Mouse (Mus musculus) cerebellum, adult 9-10 months (tissue): ENCODE results near the gene Gpr84.

Source experiments
- DNase-seq: peaks from one replicate; pipeline ENCODE4 v3.0.0; 2022

Gpr84 gene

DNA sequence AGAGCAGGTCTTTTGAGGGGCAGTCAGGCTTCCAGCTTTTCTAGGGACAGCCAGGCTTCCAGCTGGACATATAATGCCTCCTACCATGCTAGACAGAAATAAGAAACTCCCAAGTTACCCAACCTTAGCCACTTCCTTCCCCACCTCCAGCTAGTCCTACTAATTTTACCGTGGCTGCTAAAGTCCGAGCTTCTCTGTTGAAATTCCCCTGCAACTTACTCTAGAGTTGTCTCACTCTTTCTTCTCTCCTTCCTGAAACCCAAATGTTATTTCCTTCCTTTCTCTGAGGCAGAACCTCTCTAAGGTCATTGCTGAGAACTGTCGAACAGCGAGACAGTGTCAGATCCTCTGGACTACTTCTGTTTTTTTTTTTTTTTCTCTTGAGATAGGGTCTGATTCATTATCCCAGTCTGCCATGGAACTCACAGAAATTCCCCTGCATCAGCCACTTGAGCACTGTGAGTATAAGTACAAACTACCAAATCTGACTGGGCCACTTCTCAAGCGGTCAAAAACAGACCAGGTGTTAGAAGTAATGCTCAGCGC is at the start of gene Gpr84:
TSS of gene Gpr84 (minus strand) at position 248 of the 546 bp plus-strand sequence.
- DNase-seq, result no peak

DNA sequence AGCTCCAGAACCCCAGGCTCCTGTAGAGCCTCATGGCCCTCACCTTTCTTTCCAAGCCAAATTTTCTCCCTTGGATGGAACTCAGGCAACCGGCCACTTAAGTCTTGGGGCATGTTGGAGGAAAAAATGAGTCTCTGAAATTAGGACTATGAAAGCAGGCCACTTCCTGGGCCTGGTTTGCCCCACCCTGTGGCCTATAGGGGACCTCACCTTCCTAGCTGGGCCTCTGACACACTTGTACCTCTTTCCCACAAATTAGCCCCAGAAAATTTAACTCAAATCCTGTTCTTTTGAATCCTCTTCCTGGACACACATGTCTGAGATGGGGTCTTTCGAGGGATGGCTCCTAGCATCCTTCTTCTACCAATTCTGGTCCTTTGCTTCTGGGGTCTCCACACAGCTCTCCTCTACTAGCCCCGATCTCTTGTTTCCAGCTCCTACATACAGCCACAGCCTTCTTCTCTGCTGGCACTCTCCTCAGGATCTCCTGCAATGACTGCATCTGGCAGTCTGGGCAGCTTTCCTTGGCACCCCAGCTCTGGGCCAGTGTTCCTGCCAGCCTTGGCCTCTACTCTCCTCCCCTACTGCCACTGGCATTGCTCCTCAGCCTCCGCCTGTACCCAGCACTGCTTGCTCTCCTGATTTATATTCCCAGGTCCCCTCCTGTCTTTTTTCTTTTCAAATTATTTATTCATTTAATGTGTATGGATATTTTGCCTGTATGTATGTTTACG is 49.6 kb upstream of the Gpr84 start:
- peak; percentile 91 for DNase-seq

DNA sequence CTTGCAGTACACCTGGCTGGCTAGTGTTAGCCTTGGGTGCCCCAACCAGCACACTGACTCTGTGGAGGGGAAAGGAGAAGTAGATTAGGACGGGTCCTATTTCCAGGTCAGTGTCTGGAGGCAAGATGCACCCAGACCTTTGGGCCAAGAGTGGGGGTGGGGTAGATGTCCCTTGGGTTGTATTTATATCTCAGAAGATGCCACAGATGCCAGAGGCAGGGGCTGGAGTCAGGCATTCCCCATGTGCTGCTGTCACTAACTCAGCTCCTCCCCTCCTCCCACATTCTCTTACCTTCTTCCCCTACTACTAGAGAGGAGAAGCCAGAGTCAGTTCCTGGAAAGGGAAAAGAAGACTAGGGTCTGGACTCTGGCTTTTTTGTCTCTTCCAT is 48.7 kb upstream of the Gpr84 start:
- no peak for DNase-seq

DNA sequence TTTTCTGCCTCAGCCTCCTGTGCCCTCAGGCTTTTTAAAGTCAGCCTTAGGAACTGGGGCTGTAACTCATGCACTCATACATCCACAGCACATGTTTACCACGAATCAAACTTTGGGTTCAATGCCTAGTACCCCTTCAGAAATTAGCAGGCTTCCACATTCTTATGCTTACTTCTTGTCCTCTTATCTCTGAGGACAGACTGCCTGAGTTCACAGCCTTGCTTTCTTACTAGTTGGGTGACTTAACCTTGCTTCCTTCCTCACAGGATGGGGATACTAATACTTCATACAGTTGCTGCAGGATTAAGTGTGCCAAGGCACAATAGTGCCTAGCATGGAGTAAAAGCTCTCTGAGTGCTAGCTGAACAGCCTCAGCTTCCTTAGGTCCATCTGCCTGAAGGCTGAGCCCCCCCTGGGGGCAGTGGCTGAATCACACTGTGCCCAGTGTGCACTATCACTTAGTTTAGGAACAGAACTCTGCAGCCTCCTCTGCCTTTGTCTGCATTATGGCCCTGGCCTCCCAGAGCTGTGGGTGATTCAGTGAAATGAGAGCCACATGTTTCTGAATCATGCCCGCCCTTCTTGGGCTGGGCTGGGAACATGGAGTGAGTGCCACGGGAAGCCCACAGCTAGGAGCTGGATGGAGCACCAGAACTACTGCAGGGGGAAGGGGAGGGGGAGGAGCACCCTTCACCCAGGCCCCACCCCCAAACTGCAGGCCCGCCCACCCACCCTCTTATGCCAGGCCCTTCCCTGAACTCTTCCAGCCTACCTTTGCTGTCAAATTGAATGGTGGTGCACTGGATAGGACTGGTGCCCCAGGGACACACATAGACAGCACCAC is 48.1 kb upstream of the Gpr84 start:
- DNase-seq, result no peak

DNA sequence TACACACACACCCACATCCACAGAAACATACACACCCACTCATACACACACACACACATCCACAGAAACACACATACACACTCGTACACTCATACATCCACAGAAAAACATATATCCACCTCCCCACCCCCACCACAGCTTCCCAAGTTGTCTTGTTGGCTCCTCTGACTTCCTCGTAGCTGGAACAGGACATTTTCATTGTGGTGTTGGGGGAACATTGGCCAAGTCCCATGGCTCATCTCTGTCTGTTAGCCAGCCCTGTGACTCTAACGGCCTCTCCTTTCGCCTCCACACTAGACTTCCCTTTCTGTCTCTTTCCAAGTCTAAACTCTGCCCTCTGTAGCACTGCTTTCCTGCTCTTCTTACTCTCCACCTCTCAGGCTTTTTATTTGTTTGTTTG is 47.4 kb upstream of the Gpr84 start:
- DNase-seq, result no peak

DNA sequence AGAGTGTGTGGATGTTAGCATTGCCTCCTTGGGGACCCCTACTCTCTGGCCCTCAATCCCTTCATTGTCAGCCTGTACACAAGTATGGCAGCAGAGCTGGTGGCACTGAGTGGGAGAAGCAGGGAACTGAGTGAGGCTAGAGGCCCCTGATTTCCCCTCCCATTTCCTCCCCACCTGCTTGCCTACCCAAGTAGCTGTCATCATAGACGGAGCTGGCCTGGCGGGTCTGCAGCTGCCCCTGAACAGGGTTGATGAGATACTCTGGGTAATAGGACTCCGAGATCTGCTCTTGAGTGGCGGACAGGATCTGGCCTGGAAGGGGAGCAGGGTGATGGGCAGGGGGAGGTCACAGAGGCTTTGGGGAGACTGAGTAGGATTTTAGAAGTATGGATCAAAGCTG is 45.7 kb upstream of the Gpr84 start:
- DNase-seq, result no peak

DNA sequence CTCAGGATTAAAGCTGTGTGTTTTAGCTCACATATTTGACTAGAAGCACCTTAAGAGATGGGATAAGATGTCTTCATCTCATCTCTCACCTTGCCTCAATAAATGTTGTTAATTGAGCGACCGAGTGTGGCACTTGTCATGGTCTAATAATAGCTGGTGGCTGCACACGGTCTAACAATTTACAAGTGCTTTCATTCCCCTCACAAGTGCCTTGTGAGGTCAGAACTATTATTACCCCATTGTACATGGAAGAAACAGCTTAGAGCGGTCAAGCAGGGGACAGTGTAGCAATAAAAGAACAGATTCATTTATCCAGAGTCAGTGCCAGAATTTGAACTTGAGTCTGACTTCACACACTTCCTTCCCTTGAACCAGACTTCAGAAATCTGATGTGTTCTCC is 45.0 kb upstream of the Gpr84 start:
- no peak for DNase-seq

DNA sequence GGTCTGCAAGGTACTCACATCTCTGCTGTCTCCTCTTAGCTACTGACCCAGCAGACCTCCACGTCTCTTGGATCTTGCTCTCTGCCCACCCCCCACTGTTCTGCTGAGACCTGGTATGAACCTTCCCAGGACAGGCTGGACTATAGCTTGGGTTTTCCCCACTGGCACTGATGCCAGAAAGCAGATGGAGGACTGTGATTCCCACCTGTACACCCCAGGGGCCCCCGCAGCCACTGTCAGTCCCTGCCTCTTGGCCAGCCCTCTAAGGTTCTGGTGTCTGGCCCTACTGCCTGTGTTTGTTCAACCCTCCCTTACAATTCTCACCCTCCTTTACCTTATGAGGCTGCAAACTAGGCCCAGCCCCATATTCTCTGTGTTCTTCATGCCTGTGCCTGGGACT is 44.3 kb upstream of the Gpr84 start:
- peak; percentile 89 for DNase-seq

DNA sequence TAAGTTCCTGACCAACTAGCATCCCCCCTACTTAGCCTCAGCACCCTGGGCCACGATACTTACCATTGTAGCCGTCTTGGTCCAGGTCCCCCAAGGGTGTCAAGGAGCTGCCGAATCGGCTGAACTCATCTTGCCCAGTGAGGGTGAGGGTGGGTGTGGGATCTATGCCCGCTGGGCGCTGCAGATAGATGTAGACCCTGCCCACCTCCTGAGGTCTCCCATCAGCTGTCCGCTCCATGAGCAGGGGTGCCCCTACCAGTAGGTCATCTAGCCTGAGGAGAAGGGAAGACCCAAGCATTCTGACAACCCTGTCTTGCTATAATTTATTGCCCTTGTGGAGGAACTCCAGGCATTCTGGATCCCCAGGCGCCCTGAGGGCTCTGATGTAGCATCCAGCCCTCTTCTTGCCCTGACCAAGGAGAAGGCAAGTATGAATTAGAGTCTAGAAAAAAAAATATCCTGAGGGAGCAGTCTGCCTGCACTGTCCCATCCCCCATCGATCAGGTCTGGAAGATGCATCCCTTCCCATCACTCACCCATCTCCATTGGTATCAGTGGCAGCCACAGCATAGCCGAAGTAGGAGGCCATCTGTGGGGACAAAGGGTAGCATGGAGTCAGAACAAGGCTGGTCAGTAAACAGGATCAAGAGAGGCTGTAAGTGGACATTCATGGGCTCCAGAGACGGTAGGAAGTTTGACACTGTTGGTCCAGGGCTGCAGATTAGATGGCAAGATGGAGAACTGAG is 43.3 kb upstream of the Gpr84 start:
- DNase-seq, result no peak

DNA sequence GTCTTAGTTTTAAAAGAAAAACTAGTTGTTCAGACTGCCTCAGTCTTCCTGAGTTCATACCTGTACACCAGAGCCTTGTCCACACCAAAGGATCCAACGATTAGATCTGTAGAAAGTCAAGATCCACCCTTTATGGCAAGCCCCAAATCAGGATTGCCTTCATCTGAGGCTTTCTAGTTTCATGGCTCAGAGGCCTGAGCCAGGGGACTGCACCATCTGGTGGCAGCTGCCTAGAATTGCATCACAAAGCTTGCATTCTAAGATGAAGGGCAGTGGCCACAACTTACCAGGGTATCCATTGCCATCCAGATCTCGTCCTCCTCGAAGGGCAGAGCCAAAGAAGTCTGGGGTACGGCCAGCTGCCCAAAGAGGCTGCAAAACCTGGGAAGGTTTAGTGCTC is 42.4 kb upstream of the Gpr84 start:
- no peak for DNase-seq

DNA sequence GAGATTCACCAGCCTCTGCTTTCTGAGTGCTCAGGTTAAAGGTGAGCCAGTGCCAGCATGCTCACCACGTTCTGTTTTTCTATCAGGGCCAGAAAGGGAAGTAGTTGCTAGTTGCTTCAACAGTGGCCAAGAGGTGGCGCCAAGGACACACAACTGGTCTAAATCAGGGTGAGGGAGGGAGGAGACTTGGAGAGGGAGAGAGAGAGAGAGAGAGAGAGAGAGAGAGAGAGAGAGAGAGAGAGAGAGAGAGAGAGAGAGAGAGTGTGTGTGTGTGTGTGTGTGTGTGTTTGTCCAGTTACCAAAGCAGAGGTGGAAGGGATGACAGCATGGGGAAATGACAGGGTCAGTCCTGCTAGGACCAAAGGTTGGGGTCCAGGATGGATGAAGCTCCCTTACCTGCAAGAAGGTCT is 36.9 kb upstream of the Gpr84 start:
- no peak for DNase-seq

DNA sequence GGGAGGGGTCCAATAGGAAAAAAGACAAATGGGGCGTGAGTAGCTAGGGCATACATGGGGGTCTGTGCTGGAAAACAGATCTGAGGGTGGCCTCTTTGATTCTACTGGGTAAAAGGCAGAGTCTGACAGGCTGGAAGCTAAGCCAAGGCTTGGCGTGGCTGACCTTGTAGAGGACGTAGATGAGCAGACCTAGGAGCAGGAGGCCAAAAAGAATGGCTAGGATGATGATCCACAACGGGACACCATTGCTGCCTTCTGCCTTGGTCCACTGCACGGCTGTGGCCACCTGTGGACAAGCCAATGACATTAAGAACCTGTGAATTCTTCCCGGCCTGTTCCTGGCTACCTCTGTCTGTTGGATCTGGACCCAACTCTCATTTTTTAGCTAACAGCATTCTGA is 35.4 kb upstream of the Gpr84 start:
- no peak for DNase-seq

DNA sequence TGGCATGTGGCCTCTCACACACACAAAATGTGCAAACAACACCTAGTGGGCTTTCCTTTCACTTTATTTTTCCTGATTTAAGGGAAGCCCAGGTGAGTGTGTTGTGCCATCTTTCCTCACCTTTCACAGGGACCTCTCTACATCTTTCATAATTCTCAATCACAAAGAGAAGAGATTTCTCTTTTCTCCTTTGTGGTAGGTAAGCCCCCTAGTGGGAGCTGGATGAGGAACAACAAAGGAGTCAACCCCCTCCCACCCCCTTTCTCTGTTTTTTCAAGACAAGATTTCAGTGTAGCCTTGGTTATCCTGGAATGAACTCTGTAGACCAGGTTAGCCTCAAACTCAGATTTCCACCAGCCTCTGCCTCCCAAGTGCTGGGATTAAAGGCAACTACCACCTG is 33.1 kb upstream of the Gpr84 start:
- no peak for DNase-seq

DNA sequence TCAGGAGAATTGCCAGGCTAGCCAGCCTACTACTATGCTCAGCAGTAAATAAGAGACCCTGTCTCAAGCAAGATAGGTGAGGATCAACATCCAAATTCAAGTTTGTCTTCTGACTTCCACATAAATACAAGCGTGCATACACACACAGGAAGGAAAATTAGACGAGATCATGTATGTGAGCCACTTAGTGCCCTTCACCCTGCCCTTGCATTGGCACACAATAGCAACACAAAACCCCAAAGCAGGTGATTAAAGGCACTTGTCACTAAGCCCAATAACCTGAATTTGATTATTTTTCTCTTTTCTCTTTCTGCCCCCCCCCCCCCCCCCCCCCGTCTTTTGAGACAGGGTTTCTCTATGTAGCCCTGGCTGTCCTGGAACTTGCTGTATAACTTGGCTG is 32.6 kb upstream of the Gpr84 start:
- DNase-seq, result no peak

DNA sequence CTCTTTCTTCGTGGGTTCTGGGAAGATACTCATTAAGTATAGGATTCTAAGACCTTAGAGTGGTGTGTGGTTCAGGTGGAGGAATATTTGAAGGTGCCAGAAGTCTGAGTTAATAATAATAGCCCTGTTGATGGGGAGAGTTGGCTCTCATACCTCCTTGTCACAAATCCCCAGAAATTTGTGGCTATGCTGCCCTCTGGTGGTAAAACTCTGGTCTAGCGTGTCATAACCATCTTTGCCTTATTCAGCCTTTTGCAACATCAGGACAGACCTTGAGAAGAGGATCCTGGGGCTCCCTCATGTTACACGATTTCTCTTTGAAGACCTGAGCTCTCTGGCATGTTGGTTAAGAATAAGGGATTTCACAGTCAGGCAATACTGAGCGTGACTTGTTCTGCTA is 32.0 kb upstream of the Gpr84 start:
- DNase-seq, result peak; percentile 82

DNA sequence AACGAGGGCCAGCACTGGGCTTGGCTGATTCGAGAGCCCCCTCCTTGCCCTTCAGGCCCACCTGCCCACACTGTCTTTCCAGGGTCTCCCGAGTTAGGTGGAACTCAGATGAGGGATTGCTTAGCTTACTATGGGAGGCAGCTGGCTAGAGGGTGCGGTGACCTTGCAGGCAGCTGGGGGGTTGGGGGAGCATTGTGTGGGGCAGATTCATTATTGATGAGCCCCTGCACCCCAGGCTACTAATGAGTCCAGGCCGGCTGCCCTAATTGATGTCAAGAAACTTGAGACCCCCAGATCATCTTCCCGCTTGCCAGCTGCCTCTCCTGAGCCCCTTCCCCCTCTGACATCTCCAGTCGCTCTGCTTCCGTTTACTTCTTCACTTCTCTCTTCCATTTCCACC is 31.1 kb upstream of the Gpr84 start:
- no peak for DNase-seq

DNA sequence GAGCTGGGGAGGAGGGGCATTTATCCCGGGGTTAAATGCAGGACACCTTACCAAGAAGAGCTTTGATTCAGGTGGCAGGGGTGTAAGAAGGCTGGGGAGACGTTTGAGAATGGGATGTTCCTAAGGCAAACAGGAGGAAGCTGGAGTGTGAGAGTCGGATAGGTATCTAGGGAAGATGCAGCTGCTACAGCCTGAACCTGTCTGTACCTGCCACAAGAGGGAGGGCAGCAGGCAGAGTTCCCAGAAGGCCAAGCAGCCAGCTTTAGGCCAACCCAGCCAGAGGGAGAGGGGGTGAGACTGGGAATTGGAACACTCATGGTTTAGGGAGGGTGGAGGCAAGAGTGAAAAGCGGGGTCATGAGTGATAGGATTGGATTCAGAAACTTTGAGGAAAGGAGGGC is 30.4 kb upstream of the Gpr84 start:
- DNase-seq, result no peak

DNA sequence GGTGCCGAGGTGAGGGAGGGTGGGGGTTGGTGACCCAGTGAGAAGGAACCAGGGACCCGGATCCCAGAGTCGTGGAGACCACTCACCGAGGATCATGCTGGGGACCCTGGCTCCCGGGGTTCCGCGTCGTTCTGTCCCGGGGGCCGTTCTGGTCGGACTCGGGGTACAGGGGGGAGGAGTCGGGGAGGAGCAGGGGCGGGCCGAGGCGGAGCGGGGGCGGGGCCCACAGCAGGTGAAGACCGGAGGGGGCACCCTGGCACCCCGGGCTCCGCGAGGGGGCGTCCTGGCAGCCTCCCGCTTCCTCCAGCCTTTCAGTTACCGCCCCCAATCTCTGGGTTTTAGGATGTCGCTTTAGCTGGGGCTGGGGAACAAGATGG is 29.5 kb upstream of the Gpr84 start, which contains the start of gene Zfp385a:
TSS of gene Zfp385a (minus strand) at position 133 of the 377 bp plus-strand sequence.
- no peak for DNase-seq

DNA sequence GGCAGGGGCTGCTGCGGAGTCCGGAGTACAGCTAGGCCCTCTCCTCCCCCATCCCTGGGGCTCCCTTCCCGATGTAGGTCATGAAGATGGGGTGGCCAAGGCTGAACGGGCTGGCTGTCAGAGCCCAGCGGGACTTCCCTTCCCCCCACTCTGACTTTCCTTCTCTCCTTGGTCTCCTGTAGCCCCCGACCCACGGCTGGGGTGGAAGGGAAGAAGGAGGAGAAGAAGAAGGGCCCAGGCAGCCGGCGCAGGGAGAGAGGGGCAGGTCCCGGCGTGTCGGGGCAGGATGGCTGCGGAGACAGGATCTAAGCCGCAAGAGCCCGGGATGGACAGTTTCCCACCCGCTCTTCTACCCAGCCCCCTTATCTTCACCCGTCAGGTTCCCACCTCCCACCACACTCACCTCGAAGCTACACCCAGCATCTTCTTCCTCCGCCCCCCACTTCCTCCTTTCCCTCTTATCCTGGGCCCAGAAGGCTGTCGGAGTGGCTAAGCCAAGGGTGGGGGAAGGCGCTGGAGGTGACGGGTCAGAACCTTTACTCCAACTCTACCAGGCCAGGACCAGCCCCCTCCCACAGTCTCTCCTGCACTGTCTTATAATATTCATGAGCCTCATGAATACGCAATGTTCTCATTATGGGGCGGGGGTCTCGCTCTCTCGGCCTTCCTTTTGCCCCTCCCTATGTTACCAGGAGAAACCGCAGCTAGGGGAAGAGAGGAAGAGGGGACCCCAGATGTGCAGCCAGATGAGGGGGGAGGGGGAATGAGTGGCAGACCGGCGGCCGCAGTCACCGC is 29.0 kb upstream of the Gpr84 start:
- DNase-seq, result no peak

DNA sequence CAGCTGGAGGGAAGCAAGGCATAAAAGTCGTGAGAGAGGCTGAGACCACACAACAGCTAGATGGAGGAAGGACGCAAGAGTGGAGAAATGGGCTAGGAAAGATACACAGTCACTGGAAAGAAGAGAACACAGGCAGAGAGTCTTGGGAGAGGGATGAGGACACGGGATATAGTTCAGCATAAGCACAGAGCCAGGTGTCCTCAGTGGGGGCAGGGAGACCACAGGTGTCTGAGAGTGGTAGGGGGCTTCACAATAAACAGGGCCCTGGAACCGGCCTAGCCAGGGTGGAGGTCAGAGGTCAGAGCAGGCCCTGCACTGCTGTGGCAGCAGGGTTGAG is 28.4 kb upstream of the Gpr84 start:
- DNase-seq, result no peak

DNA sequence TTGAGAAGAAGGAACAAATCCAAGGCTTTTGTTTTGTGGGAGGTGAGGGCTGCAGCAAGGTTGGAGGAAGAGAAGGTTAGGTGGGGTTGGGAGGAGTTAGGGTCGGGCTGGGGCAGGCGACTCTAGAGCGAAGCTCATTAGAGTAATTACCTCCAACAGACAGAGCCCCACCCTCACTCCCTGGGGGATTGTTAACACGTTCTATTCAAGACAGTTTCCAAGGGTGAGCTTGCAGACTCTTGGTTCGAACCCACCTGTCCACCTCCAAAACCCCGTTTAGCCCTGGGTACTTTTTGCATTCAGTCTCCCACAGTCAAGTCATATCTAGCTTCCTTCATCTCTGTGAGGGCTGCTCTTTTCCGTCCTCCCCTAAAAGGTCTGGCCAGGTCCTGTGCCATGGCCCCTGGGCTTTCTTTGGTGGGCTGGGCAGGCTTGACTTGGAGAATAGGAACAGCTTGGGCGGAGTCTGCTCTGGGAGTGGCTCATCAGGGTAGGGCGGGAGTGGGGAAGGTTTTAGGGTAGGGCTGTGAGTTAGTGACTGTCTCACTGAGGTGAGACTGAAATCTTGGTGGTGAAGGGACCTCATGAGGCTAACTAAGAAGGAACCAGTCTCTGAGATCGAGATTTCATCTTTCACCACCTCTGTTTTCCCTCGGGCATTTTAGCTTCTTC is 26.7 kb upstream of the Gpr84 start:
- no peak for DNase-seq
